8 mouse cellular contexts compared by ENCODE assay signal in genomic region chr8:126665581-126666241, GRCm38 (mm10).
DNase-seq lines count a peak whose midpoint lies in the region; ATAC-seq and TF ChIP-seq lines count a peak whose summit lies in the region.

No protein-coding gene starts in this region.

- H3K4me3 ChIP-seq in testis, adult 2 months (ENCODE audit: control insufficient read depth, low read depth, low read length) = no peak overlapping the region
- H3K4me3 ChIP-seq in embryonic facial prominence, embryonic 13.5 days = peak overlapping the region; percentile 17; the same call in 1 of the 2 replicates
- H3K4me3 ChIP-seq in limb, embryonic 11.5 days (ENCODE audit: low read depth, low read length) = no peak overlapping the region
- H3K4me3 ChIP-seq in midbrain, embryonic 11.5 days (ENCODE audit: low read depth, low read length) = no peak overlapping the region
- 0 out of 2 replicates have a peak overlapping the region, but pooled peaks have one; percentile 0 for H3K4me3 ChIP-seq in stomach, embryonic 15.5 days (replicated peaks)

- H3K27me3 ChIP-seq in testis, adult 2 months (ENCODE audit: control insufficient read depth, insufficient read depth, low read length) = no peaks in the 10 kb centered on the region
- no peaks in the 10 kb centered on the region for H3K27me3 ChIP-seq in embryonic facial prominence, embryonic 13.5 days
- no peaks in the 10 kb centered on the region for H3K27me3 ChIP-seq in limb, embryonic 11.5 days (ENCODE audit: control insufficient read depth, insufficient read depth, low read length)
- H3K27me3 ChIP-seq in midbrain, embryonic 11.5 days (ENCODE audit: control insufficient read depth, insufficient read depth, low read length) = no peaks in the 10 kb centered on the region
- no peaks in the 10 kb centered on the region for H3K27me3 ChIP-seq in stomach, embryonic 15.5 days (replicated peaks)

- TF ChIP-seq CTCF in testis, adult 2 months (IDR thresholded peaks at IDR 0.05; ENCODE audit: control insufficient read depth, insufficient read depth, insufficient replicate concordance, low read depth, low read length) = no peak

- ATAC-seq in embryonic facial prominence, embryonic 13.5 days (ENCODE audit: insufficient number of reproducible peaks, insufficient read depth, low FRiP score, low TSS enrichment, low read depth) = no peak
- no peak for ATAC-seq in limb, embryonic 11.5 days (ENCODE audit: insufficient number of reproducible peaks, low FRiP score, low TSS enrichment, low read depth)
- ATAC-seq in midbrain, embryonic 11.5 days (ENCODE audit: low FRiP score) = 0 out of 2 replicates have a peak, but pooled peaks have one; percentile 11
- ATAC-seq in stomach, embryonic 15.5 days (ENCODE audit: insufficient read depth, low FRiP score, low read depth) = no peak

- TF ChIP-seq POLR2A in testis, adult 2 months (IDR thresholded peaks at IDR 0.05; ENCODE audit: control insufficient read depth, low read depth, low read length) = no peak

- H3K4me1 ChIP-seq in testis, adult 2 months (ENCODE audit: control insufficient read depth, insufficient read depth, low read length) = peaks cover 9% of the 10 kb centered on the region
- H3K4me1 ChIP-seq in embryonic facial prominence, embryonic 13.5 days = peaks cover 90% of the 10 kb centered on the region
- peaks cover 61% of the 10 kb centered on the region for H3K4me1 ChIP-seq in limb, embryonic 11.5 days (ENCODE audit: control insufficient read depth, insufficient read depth, low read length)
- peaks cover 50% of the 10 kb centered on the region for H3K4me1 ChIP-seq in midbrain, embryonic 11.5 days (ENCODE audit: control insufficient read depth, insufficient read depth, low read length)
- H3K4me1 ChIP-seq in stomach, embryonic 15.5 days = peaks cover 71% of the 10 kb centered on the region

- 15% methylated on average over 18 of the region's 18 CpGs for WGBS in embryonic facial prominence, embryonic 13.5 days
- WGBS in limb, embryonic 11.5 days = 46% methylated on average over 18 of the region's 18 CpGs
- 39% methylated on average over 18 of the region's 18 CpGs for WGBS in midbrain, embryonic 11.5 days
- 9% methylated on average over 18 of the region's 18 CpGs for WGBS in stomach, embryonic 15.5 days

- peak overlapping the region; percentile 64 for H3K9ac ChIP-seq in embryonic facial prominence, embryonic 13.5 days
- no peak overlapping the region for H3K9ac ChIP-seq in limb, embryonic 11.5 days (ENCODE audit: low read length)
- peak overlapping the region; percentile 34 for H3K9ac ChIP-seq in midbrain, embryonic 11.5 days (ENCODE audit: low read length)
- no peak overlapping the region for H3K9ac ChIP-seq in stomach, embryonic 15.5 days

- DNase-seq in testis, postnatal 10 days (ENCODE audit: low spot score) = no peak
- peak; percentile 81 to 83 for DNase-seq in heart, adult 9 months (ENCODE audit: low spot score in 2 of 2)
- peak; percentile 74 to 81 for DNase-seq in kidney, adult 8-10 months
- peak; percentile 45 for DNase-seq in limb, embryonic 11.5 days (ENCODE audit: low spot score)
- DNase-seq in midbrain, embryonic 11.5 days (ENCODE audit: low spot score, missing footprints) = peak; percentile 89

- no peaks in the 10 kb centered on the region for H3K36me3 ChIP-seq in testis, adult 2 months (ENCODE audit: control insufficient read depth, insufficient read depth, low read length)
- H3K36me3 ChIP-seq in embryonic facial prominence, embryonic 13.5 days = no peaks in the 10 kb centered on the region
- H3K36me3 ChIP-seq in limb, embryonic 11.5 days (ENCODE audit: control insufficient read depth, insufficient read depth, low read length) = no peaks in the 10 kb centered on the region
- no peaks in the 10 kb centered on the region for H3K36me3 ChIP-seq in midbrain, embryonic 11.5 days (ENCODE audit: control insufficient read depth, insufficient read depth, low read length)
- H3K36me3 ChIP-seq in stomach, embryonic 15.5 days = no peaks in the 10 kb centered on the region

- H3K4me2 ChIP-seq in embryonic facial prominence, embryonic 13.5 days = peak overlapping the region; percentile 52
- peak overlapping the region; percentile 33; the same call in 1 of the 2 replicates for H3K4me2 ChIP-seq in limb, embryonic 11.5 days (ENCODE audit: low read depth, severe bottlenecking)
- no peak overlapping the region for H3K4me2 ChIP-seq in midbrain, embryonic 11.5 days
- H3K4me2 ChIP-seq in stomach, embryonic 15.5 days = peak overlapping the region; percentile 47

- no peaks in the 10 kb centered on the region for H3K9me3 ChIP-seq in embryonic facial prominence, embryonic 13.5 days
- no peaks in the 10 kb centered on the region for H3K9me3 ChIP-seq in limb, embryonic 11.5 days (ENCODE audit: control insufficient read depth, low read length)
- H3K9me3 ChIP-seq in midbrain, embryonic 11.5 days (ENCODE audit: control insufficient read depth, low read length) = no peaks in the 10 kb centered on the region
- no peaks in the 10 kb centered on the region for H3K9me3 ChIP-seq in stomach, embryonic 15.5 days

- peak overlapping the region; percentile 88 for H3K27ac ChIP-seq in testis, adult 2 months (ENCODE audit: control insufficient read depth, insufficient read depth, low read depth, low read length)
- peak overlapping the region; percentile 99 for H3K27ac ChIP-seq in embryonic facial prominence, embryonic 13.5 days
- H3K27ac ChIP-seq in limb, embryonic 11.5 days (replicated peaks; ENCODE audit: low read depth, low read length) = peak overlapping the region; percentile 97
- H3K27ac ChIP-seq in midbrain, embryonic 11.5 days (ENCODE audit: low read depth, low read length) = peak overlapping the region; percentile 75
- H3K27ac ChIP-seq in stomach, embryonic 15.5 days = peak overlapping the region; percentile 97

Comparison
In these comparisons a context has a peak if more than half of its experiments do, and no peak if none do; other contexts are left out.
1. H3K4me3 ChIP-seq: peak in embryonic facial prominence, embryonic 13.5 days (single experiment) and stomach, embryonic 15.5 days (single experiment); none in testis, adult 2 months (single experiment), limb, embryonic 11.5 days (single experiment) and midbrain, embryonic 11.5 days (single experiment).
2. H3K9ac ChIP-seq: peak in embryonic facial prominence, embryonic 13.5 days (single experiment) and midbrain, embryonic 11.5 days (single experiment); none in limb, embryonic 11.5 days (single experiment) and stomach, embryonic 15.5 days (single experiment).
3. Peak in every context shown above with its lines, with median percentiles within 50 percentile points of each other: H3K27ac ChIP-seq.